Mouse (Mus musculus) CH12.LX (cell line): Measurements from ENCODE around the gene Trir. TPM values are rescaled to one million over a fixed set of nuclear protein-coding genes. Genes with fewer than 3 reads are reported as not detected.

Experiments used
- DNase-seq: peaks from one replicate; pipeline ENCODE4 v3.0.0-alpha.2; 2013; ENCODE audit errors: extremely low read depth
- H3K27ac ChIP-seq: 2 replicates; pipeline ENCODE4 v1.5.1; 2012; ENCODE audit warnings: low read depth, mild to moderate bottlenecking, control low read depth, moderate library complexity; ENCODE audit not compliant: insufficient read depth
- H3K27me3 ChIP-seq: replicated peaks from 2 replicates; pipeline ENCODE3; 2012; ENCODE audit warnings: inconsistent platforms
- H3K36me3 ChIP-seq, 2 experiments: replicated peaks in 1 of 2; 2 replicates each; pipeline versions ENCODE3 to v1.6.1; 2012; ENCODE audit warnings: inconsistent platforms in 1 of 2, low read length in 1 of 2, mild to moderate bottlenecking in 1 of 2, mixed read lengths in 1 of 2, moderate library complexity in 1 of 2; ENCODE audit not compliant: control insufficient read depth in 1 of 2, insufficient read depth in 1 of 2
- H3K4me1 ChIP-seq, 2 experiments: 2 replicates each; pipeline ENCODE4 v1.6.1; 2012; ENCODE audit warnings: inconsistent platforms in 1 of 2, moderate library complexity in 1 of 2; ENCODE audit not compliant: insufficient read depth in 2 of 2, control insufficient read depth in 1 of 2
- H3K4me2 ChIP-seq: 2 replicates; pipeline ENCODE4 v1.6.1; 2012; ENCODE audit warnings: low read depth, mild to moderate bottlenecking, control low read depth; ENCODE audit not compliant: poor library complexity, insufficient read depth, severe bottlenecking
- H3K4me3 ChIP-seq, 3 experiments: fragments of 150-350 bp in 1 of 3; sonication (generic) in 1 of 3; replicated peaks in 1 of 3; 2 replicates each; pipeline versions ENCODE3 to v1.5.1; 2011 to 2012; ENCODE audit warnings: low read depth in 2 of 3, low read length in 2 of 3, mild to moderate bottlenecking in 2 of 3, moderate library complexity in 2 of 3, control low read depth in 1 of 3, improper control_type of control experiment in 1 of 3, inconsistent platforms in 1 of 3, mixed read lengths in 1 of 3; ENCODE audit not compliant: poor library complexity in 1 of 3
- H3K79me2 ChIP-seq: replicated peaks from 2 replicates; pipeline ENCODE4 v1.6.1; 2012; ENCODE audit warnings: mild to moderate bottlenecking, moderate library complexity; ENCODE audit not compliant: control insufficient read depth, poor library complexity, insufficient read depth, severe bottlenecking; ENCODE audit errors: extremely low read depth
- H3K9ac ChIP-seq: 2 replicates; pipeline ENCODE4 v1.6.1; 2012; ENCODE audit warnings: low read depth, mild to moderate bottlenecking, control low read depth, moderate library complexity; ENCODE audit not compliant: insufficient read depth
- H3K9me3 ChIP-seq: replicated peaks from 2 replicates; pipeline ENCODE3; 2012; ENCODE audit warnings: low read length, inconsistent platforms, mixed read lengths
- CHD1 ChIP-seq: IDR thresholded peaks from 2 replicates; pipeline ENCODE4 v1.6.1; 2012; ENCODE audit warnings: low read depth, low read length, improper control_type of control experiment, inconsistent platforms
- CHD2 ChIP-seq: IDR thresholded peaks from 2 replicates; pipeline ENCODE4 v1.6.1; 2011; ENCODE audit warnings: low read length, improper control_type of control experiment
- E2F4 ChIP-seq: IDR thresholded peaks from 2 replicates; pipeline ENCODE4 v1.6.1; 2011; ENCODE audit warnings: low read depth, low read length, improper control_type of control experiment; ENCODE audit not compliant: insufficient replicate concordance
- ELF1 ChIP-seq: IDR thresholded peaks from 2 replicates; pipeline ENCODE4 v1.6.1; 2014; ENCODE audit warnings: low read depth, mild to moderate bottlenecking, inconsistent platforms, low read length, improper control_type of control experiment
- HCFC1 ChIP-seq: IDR thresholded peaks from 2 replicates; pipeline ENCODE4 v1.6.1; 2012; ENCODE audit warnings: low read depth, mild to moderate bottlenecking, inconsistent platforms, low read length, improper control_type of control experiment
- IRF4 ChIP-seq: IDR thresholded peaks from 2 replicates; pipeline ENCODE4 v1.6.1; 2014; ENCODE audit warnings: low read depth, mild to moderate bottlenecking, inconsistent platforms, low read length, improper control_type of control experiment
- JUND ChIP-seq: conservative IDR thresholded peaks from 2 replicates; pipeline ENCODE4 v1.6.1; 2011; ENCODE audit warnings: low read depth, low read length, improper control_type of control experiment
- KAT2A ChIP-seq: IDR thresholded peaks from 2 replicates; pipeline ENCODE4 v1.6.1; 2012; ENCODE audit warnings: low read length, improper control_type of control experiment, inconsistent platforms; ENCODE audit not compliant: insufficient replicate concordance
- MAFK ChIP-seq: IDR thresholded peaks from 2 replicates; pipeline ENCODE4 v1.6.1; 2011; ENCODE audit warnings: low read length, improper control_type of control experiment; ENCODE audit not compliant: insufficient replicate concordance
- MAX ChIP-seq: IDR thresholded peaks from 2 replicates; pipeline ENCODE4 v1.6.1; 2011; ENCODE audit warnings: low read length, improper control_type of control experiment
- MAZ ChIP-seq: IDR thresholded peaks from 2 replicates; pipeline ENCODE4 v1.6.1; 2012; ENCODE audit warnings: low read depth, mild to moderate bottlenecking, inconsistent platforms, low read length, improper control_type of control experiment, moderate library complexity
- MEF2A ChIP-seq: IDR thresholded peaks from 2 replicates; pipeline ENCODE4 v1.6.1; 2014; ENCODE audit warnings: low read depth, mild to moderate bottlenecking, inconsistent platforms, low read length, improper control_type of control experiment, borderline replicate concordance
- MXI1 ChIP-seq: IDR thresholded peaks from 2 replicates; pipeline ENCODE4 v1.6.1; 2011; ENCODE audit warnings: mild to moderate bottlenecking, low read depth, low read length, improper control_type of control experiment
- MYC ChIP-seq: IDR thresholded peaks from 2 replicates; pipeline ENCODE4 v1.6.1; 2011; ENCODE audit warnings: low read depth, mild to moderate bottlenecking, improper control_type of control experiment, low read length
- NELFE ChIP-seq: IDR thresholded peaks from 2 replicates; pipeline ENCODE4 v1.6.1; 2011; ENCODE audit warnings: low read depth, low read length, improper control_type of control experiment
- NRF1 ChIP-seq: IDR thresholded peaks from 2 replicates; pipeline ENCODE4 v1.6.1; 2014; ENCODE audit warnings: low read depth, mild to moderate bottlenecking, inconsistent platforms, low read length, improper control_type of control experiment, moderate library complexity
- POLR2A ChIP-seq: IDR thresholded peaks from 2 replicates; pipeline ENCODE4 v1.6.1; 2011; ENCODE audit warnings: low read depth, mild to moderate bottlenecking, improper control_type of control experiment, low read length
- POLR2AphosphoS2 ChIP-seq: IDR thresholded peaks from 2 replicates; pipeline ENCODE4 v1.6.1; 2011; ENCODE audit warnings: low read depth, low read length, improper control_type of control experiment
- SIN3A ChIP-seq: IDR thresholded peaks from 2 replicates; pipeline ENCODE4 v1.6.1; 2012; ENCODE audit warnings: low read length, improper control_type of control experiment, inconsistent platforms
- TBP ChIP-seq: conservative IDR thresholded peaks from 2 replicates; pipeline ENCODE4 v1.6.1; 2011; ENCODE audit warnings: low read depth, low read length, improper control_type of control experiment
- TCF12 ChIP-seq: IDR thresholded peaks from 2 replicates; pipeline ENCODE4 v1.6.1; 2014; ENCODE audit warnings: low read depth, mild to moderate bottlenecking, inconsistent platforms, low read length, improper control_type of control experiment
- UBTF ChIP-seq: IDR thresholded peaks from 2 replicates; pipeline ENCODE4 v1.6.1; 2012; ENCODE audit warnings: low read depth, mild to moderate bottlenecking, inconsistent platforms, low read length, improper control_type of control experiment, moderate library complexity
- USF2 ChIP-seq: conservative IDR thresholded peaks from 2 replicates; pipeline ENCODE4 v1.6.1; 2011; ENCODE audit warnings: low read depth, low read length, improper control_type of control experiment
- ZMIZ1 ChIP-seq: IDR thresholded peaks from 2 replicates; pipeline ENCODE4 v1.6.1; 2012; ENCODE audit warnings: low read depth, mild to moderate bottlenecking, inconsistent platforms, low read length, improper control_type of control experiment
- dilution Hi-C: fragments of 300-500 bp; cut with MboI; formaldehyde crosslinking; loops from 2 replicates; pipeline ENCODE4 v1.14.3; 2020; ENCODE audit warnings: low sequenced_read_pairs; ENCODE audit not compliant: extremely low pct_unique_long_range_greater_than_20kb, extremely low pct_ligation_motif_present
- in situ Hi-C: fragments of 300-500 bp; cut with MboI; formaldehyde crosslinking; loops from 3 replicates; pipeline ENCODE4 v1.14.3; 2019; ENCODE audit warnings: low sequenced_read_pairs, low pct_ligation_motif_present, low pct_unique_long_range_greater_than_20kb, mixed read lengths
- polyA plus RNA-seq: library from polyadenylated mRNA; unstranded; fragments of >175 nt; gene quantifications from 2 replicates; pipeline ENCODE4 v1.2.1, GENCODE M21; 2012; ENCODE audit warnings: low read depth; ENCODE audit not compliant: insufficient read length
- total RNA-seq, 2 experiments: library from RNA; depleted of rRNA; stranded (reverse); fragments of 300-350 nt in 1 of 2; fragments of >200 nt in 1 of 2; gene quantifications; 2 replicates each; pipeline ENCODE4 v1.2.3; 2012 to 2014

The Trir gene
- total RNA-seq (2012; rRNA removed) (151 and 202 TPM in 2 replicates), total RNA-seq (2014; rRNA removed) (190 and 209 TPM in 2 replicates), polyA plus RNA-seq (185 and 244 TPM in 2 replicates)

DNA sequence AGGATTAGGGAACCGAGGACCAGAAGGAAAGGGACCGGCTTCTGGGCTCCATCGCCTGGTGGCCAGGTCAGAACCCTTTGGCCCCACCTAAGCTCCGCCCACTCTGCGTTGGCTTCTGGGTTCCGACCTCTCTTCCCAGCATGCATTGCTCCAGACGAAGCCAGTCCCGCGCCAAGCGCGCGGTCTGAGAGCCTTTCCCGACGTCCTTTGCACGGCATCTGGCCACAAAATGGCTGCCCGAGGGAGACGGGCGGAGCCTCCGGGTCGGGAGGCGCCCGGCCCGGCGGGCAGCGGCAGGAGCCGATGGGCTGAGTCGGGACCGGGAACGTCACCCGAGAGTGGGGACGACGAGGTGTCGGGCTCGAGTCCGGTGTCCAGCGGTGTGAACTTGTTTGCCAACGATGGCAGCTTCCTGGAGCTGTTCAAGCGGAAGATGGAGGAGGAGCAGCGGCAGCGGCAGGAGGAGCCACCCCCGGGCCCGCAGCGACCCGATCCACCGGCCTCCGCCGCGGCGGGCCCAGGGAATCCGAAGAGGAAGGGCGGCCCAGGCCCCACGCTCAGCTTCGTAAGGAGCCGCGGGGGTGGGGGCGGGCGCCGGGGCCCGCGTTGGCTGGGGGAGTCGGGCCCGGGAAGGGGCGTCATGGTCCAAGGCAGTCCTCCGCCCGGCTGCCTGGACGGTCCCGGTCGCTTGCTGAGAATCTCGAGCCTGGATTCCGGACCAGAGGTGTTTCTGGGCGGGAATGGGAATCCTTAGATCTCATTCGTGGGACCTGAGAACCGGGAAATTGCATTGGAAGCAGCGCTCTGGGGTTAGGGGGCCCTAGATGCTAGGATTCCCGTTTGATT, at the start of gene Trir:
Gene Trir (plus strand): TSS at position 154 of the 846 bp plus-strand sequence.
- peak within 1 kb of the TSS; percentile 98 for H3K4me2 ChIP-seq
- peaks cover 10 to 53% of the 10 kb centered on the region in 2 experiments for H3K4me1 ChIP-seq
- peaks cover 45 to 54% of the 10 kb centered on the region in 2 experiments for H3K36me3 ChIP-seq
- H3K9ac ChIP-seq, result peak within 1 kb of the TSS; percentile 100
- peak; percentile 98 for DNase-seq
- no peaks in the 10 kb centered on the region for H3K9me3 ChIP-seq
- in situ Hi-C loops, result loop anchor here (5.0 kb wide), 1 partner anchor 35 kb away; the partner anchor contains the start of gene Hook2
- dilution Hi-C loops, result no loop called here
- peak within 1 kb of the TSS; percentile 68 for H3K27ac ChIP-seq
- no peaks in the 10 kb centered on the region for H3K27me3 ChIP-seq
- peaks cover 49% of the 10 kb centered on the region for H3K79me2 ChIP-seq
- peak; percentile 81 for TF ChIP-seq POLR2AphosphoS2
- TF ChIP-seq USF2, result no peak
- peak; percentile 87 for TF ChIP-seq SIN3A
- TF ChIP-seq ELF1, result peak; percentile 69
- TF ChIP-seq IRF4, result peak; percentile 30; the same call in 1 of the 2 replicates
- TF ChIP-seq HCFC1, result peak; percentile 84
- no peak for TF ChIP-seq JUND
- TF ChIP-seq NELFE, result peak; percentile 94
- TF ChIP-seq NRF1, result peak; percentile 62
- no peak for TF ChIP-seq MAZ
- TF ChIP-seq MAX, result peak; percentile 75; the same call in 1 of the 2 replicates
- TF ChIP-seq UBTF, result peak; percentile 92
- peak; percentile 93; the same call in 1 of the 2 replicates for TF ChIP-seq E2F4
- peak; percentile 65; the same call in 1 of the 2 replicates for TF ChIP-seq MXI1
- TF ChIP-seq TCF12, result peak; percentile 97
- peak; percentile 72; the same call in 1 of the 2 replicates for TF ChIP-seq MYC
- TF ChIP-seq TBP, result peak; percentile 91
- TF ChIP-seq KAT2A, result peak; percentile 82; the same call in 1 of the 2 replicates
- no peak for TF ChIP-seq MAFK
- peak; percentile 54; the same call in 1 of the 2 replicates for TF ChIP-seq MEF2A
- TF ChIP-seq CHD1, result no peak
- peak; percentile 93 for TF ChIP-seq ZMIZ1
- peak; percentile 97 for TF ChIP-seq POLR2A
- peak; percentile 13; the same call in 1 of the 2 replicates for TF ChIP-seq CHD2
- H3K4me3 ChIP-seq, result peak within 1 kb of the TSS; percentile 78 to 94 (median 85)
